Mouse (Mus musculus): ENCODE measurements around the gene Trp53bp1. TPM values are rescaled to one million over a fixed set of nuclear protein-coding genes. Genes with fewer than 3 reads are reported as not detected.

Trp53bp1 gene
- polyA plus RNA-seq, 1 experiment from 2014 or later, result 36.0 TPM

GRCm38 (mm10) chr2:121295608-121296571 is 24.7 kb upstream of the Trp53bp1 start:
- Histone ChIP-seq H3K4me2 (peak overlapping the region; percentile 58), H3K36me3 (ENCODE audit: control insufficient read depth, insufficient read depth, low read length) (no peaks in the 10 kb centered on the region), H3K27ac (ENCODE audit: low read depth, low read length) (no peak overlapping the region), H3K4me1 (replicated peaks; ENCODE audit: control insufficient read depth, insufficient read depth, low read length) (peaks cover 19% of the 10 kb centered on the region), H3K9ac (ENCODE audit: low read depth, low read length) (no peak overlapping the region), H3K4me3 (ENCODE audit: low read depth, low read length) (peak overlapping the region; percentile 29), H3K27me3 (replicated peaks; ENCODE audit: control insufficient read depth, insufficient read depth, low read length) (peaks cover 95% of the 10 kb centered on the region), H3K9me3 (ENCODE audit: control insufficient read depth, low read length) (no peaks in the 10 kb centered on the region)
- no peak for DNase-seq (ENCODE audit: low spot score)
- 4% methylated on average over 15 of the region's 15 CpGs for WGBS
- 0 out of 2 replicates have a peak, but pooled peaks have one; percentile 12 for ATAC-seq (replicated peaks; ENCODE audit: low FRiP score)

- Histone ChIP-seq H3K4me3 (ENCODE audit: low read depth, low read length) (peak overlapping the region; percentile 29), H3K27me3 (replicated peaks; ENCODE audit: control insufficient read depth, insufficient read depth, low read length) (peaks cover 96% of the 10 kb centered on the region), H3K9me3 (ENCODE audit: control insufficient read depth, low read length) (no peaks in the 10 kb centered on the region), H3K27ac (ENCODE audit: low read depth, low read length) (no peak overlapping the region), H3K36me3 (ENCODE audit: control insufficient read depth, insufficient read depth, low read length) (no peaks in the 10 kb centered on the region), H3K4me1 (replicated peaks; ENCODE audit: control insufficient read depth, insufficient read depth, low read length) (peaks cover 19% of the 10 kb centered on the region), H3K4me2 (peak overlapping the region; percentile 58), H3K9ac (ENCODE audit: low read depth, low read length) (no peak overlapping the region)
- peak; percentile 27; the same call in 1 of the 2 replicates for ATAC-seq (replicated peaks; ENCODE audit: low FRiP score)
- 3% methylated on average over 18 of the region's 18 CpGs for WGBS
- DNase-seq (ENCODE audit: low spot score), result no peak
These were observed 23.8 kb upstream of the Trp53bp1 start for GRCm38 (mm10) chr2:121294753-121295607.

GRCm38 (mm10) chr2:121294182-121294581 is 23.0 kb upstream of the Trp53bp1 start:
- H3K27me3 ChIP-seq (replicated peaks; ENCODE audit: control insufficient read depth, insufficient read depth, low read length), result peaks cover 92% of the 10 kb centered on the region
- DNase-seq (ENCODE audit: low spot score) (no peak), ATAC-seq (replicated peaks; ENCODE audit: low FRiP score) (no peak)
- peaks cover 21% of the 10 kb centered on the region for H3K4me1 ChIP-seq (replicated peaks; ENCODE audit: control insufficient read depth, insufficient read depth, low read length)
- H3K27ac ChIP-seq (ENCODE audit: low read depth, low read length), result no peak overlapping the region
- H3K9me3 ChIP-seq (ENCODE audit: control insufficient read depth, low read length), result no peaks in the 10 kb centered on the region
- H3K4me3 ChIP-seq (ENCODE audit: low read depth, low read length), result no peak overlapping the region
- WGBS, result 16% methylated on average over 4 of the region's 4 CpGs
- peak overlapping the region; percentile 58 for H3K4me2 ChIP-seq
- H3K36me3 ChIP-seq (ENCODE audit: control insufficient read depth, insufficient read depth, low read length), result no peaks in the 10 kb centered on the region
- no peak overlapping the region for H3K9ac ChIP-seq (ENCODE audit: low read depth, low read length)

- H3K4me2 ChIP-seq, result no peak overlapping the region
- DNase-seq (ENCODE audit: low spot score) (no peak), ATAC-seq (replicated peaks; ENCODE audit: low FRiP score) (no peak)
- no peak overlapping the region for H3K9ac ChIP-seq (ENCODE audit: low read depth, low read length)
- H3K9me3 ChIP-seq (ENCODE audit: control insufficient read depth, low read length), result no peaks in the 10 kb centered on the region
- H3K27ac ChIP-seq (ENCODE audit: low read depth, low read length), result no peak overlapping the region
- WGBS, result 61% methylated on average over 5 of the region's 5 CpGs
- H3K4me1 ChIP-seq (replicated peaks; ENCODE audit: control insufficient read depth, insufficient read depth, low read length), result peaks cover 21% of the 10 kb centered on the region
- no peaks in the 10 kb centered on the region for H3K36me3 ChIP-seq (ENCODE audit: control insufficient read depth, insufficient read depth, low read length)
- no peak overlapping the region for H3K4me3 ChIP-seq (ENCODE audit: low read depth, low read length)
- H3K27me3 ChIP-seq (replicated peaks; ENCODE audit: control insufficient read depth, insufficient read depth, low read length), result peaks cover 85% of the 10 kb centered on the region
These were observed 21.3 kb upstream of the Trp53bp1 start for GRCm38 (mm10) chr2:121292316-121293013.

- no peak for DNase-seq (ENCODE audit: low spot score)
- H3K4me1 ChIP-seq (replicated peaks; ENCODE audit: control insufficient read depth, insufficient read depth, low read length), result peaks cover 10% of the 10 kb centered on the region; the same call in 1 of the 2 replicates
- H3K9ac ChIP-seq (ENCODE audit: low read depth, low read length), result no peak overlapping the region
- no peak overlapping the region for H3K27ac ChIP-seq (ENCODE audit: low read depth, low read length)
- ATAC-seq (replicated peaks; ENCODE audit: low FRiP score), result no peak; the same call in 1 of the 2 replicates
- no peaks in the 10 kb centered on the region for H3K9me3 ChIP-seq (ENCODE audit: control insufficient read depth, low read length)
- peaks cover 59% of the 10 kb centered on the region for H3K27me3 ChIP-seq (replicated peaks; ENCODE audit: control insufficient read depth, insufficient read depth, low read length)
- peak overlapping the region; percentile 46 for H3K4me3 ChIP-seq (ENCODE audit: low read depth, low read length)
- no peaks in the 10 kb centered on the region for H3K36me3 ChIP-seq (ENCODE audit: control insufficient read depth, insufficient read depth, low read length)
- peak overlapping the region; percentile 66 for H3K4me2 ChIP-seq
- 6% methylated on average over 36 of the region's 36 CpGs for WGBS
These were observed 18.7 kb upstream of the Trp53bp1 start for GRCm38 (mm10) chr2:121289730-121290540.

- ATAC-seq (replicated peaks; ENCODE audit: low FRiP score) (peak; percentile 98), DNase-seq (ENCODE audit: low spot score) (peak; percentile 89)
- 3% methylated on average over 48 of the region's 48 CpGs for WGBS
- Histone ChIP-seq H3K4me1 (replicated peaks; ENCODE audit: control insufficient read depth, insufficient read depth, low read length) (peaks cover 5% of the 10 kb centered on the region; the same call in 1 of the 2 replicates), H3K36me3 (ENCODE audit: control insufficient read depth, insufficient read depth, low read length) (no peaks in the 10 kb centered on the region), H3K27me3 (replicated peaks; ENCODE audit: control insufficient read depth, insufficient read depth, low read length) (peaks cover 51% of the 10 kb centered on the region), H3K9ac (ENCODE audit: low read depth, low read length) (no peak within 1 kb of the TSS), H3K27ac (ENCODE audit: low read depth, low read length) (no peak within 1 kb of the TSS), H3K4me2 (peak within 1 kb of the TSS; percentile 66), H3K9me3 (ENCODE audit: control insufficient read depth, low read length) (no peaks in the 10 kb centered on the region), H3K4me3 (ENCODE audit: low read depth, low read length) (peak within 1 kb of the TSS; percentile 46)
These were observed 17.9 kb upstream of the Trp53bp1 start, which contains the start of gene Map1a for GRCm38 (mm10) chr2:121288901-121289729. Gene Map1a, plus strand, starts transcription at chr2:121289600.

- no peaks in the 10 kb centered on the region for H3K36me3 ChIP-seq (ENCODE audit: control insufficient read depth, insufficient read depth, low read length)
- ATAC-seq (replicated peaks; ENCODE audit: low FRiP score) (no peak), DNase-seq (ENCODE audit: low spot score) (no peak)
- H3K27ac ChIP-seq (ENCODE audit: low read depth, low read length), result no peak overlapping the region
- 68% methylated on average over 2 of the region's 2 CpGs for WGBS
- H3K4me3 ChIP-seq (ENCODE audit: low read depth, low read length), result no peak overlapping the region
- no peaks in the 10 kb centered on the region for H3K9me3 ChIP-seq (ENCODE audit: control insufficient read depth, low read length)
- H3K4me1 ChIP-seq (replicated peaks; ENCODE audit: control insufficient read depth, insufficient read depth, low read length), result 0 out of 2 replicates have a peak, but pooled peaks cover 3% of the 10 kb centered on the region
- peaks cover 39% of the 10 kb centered on the region for H3K27me3 ChIP-seq (replicated peaks; ENCODE audit: control insufficient read depth, insufficient read depth, low read length)
- H3K4me2 ChIP-seq, result no peak overlapping the region
- no peak overlapping the region for H3K9ac ChIP-seq (ENCODE audit: low read depth, low read length)
These were observed 16.6 kb upstream of the Trp53bp1 start for GRCm38 (mm10) chr2:121287850-121288249.

Measured in liver, embryonic 11.5 days (tissue).